Mouse (Mus musculus): ENCODE data around the gene Tuba3a. TPM values are rescaled to one million over a fixed set of nuclear protein-coding genes. Genes with fewer than 3 reads are reported as not detected.

Tuba3a gene
- total and polyA plus RNA-seq, 3 experiments: not detected

GRCm38 (mm10) chr6:125300982-125301381, 15.1 kb upstream of the Tuba3a start:
- in situ Hi-C loops (cut with MboI; ENCODE audit: low pct_ligation_motif_present, low pct_unique_long_range_greater_than_20kb, low sequenced_read_pairs) (no loop called here), dilution Hi-C loops (cut with MboI; ENCODE audit: extremely low pct_ligation_motif_present, extremely low pct_unique_long_range_greater_than_20kb, low sequenced_read_pairs) (no loop called here)
- Histone ChIP-seq H3K79me2 (replicated peaks; ENCODE audit: control insufficient read depth, extremely low read depth, insufficient read depth, poor library complexity, severe bottlenecking) (no peaks in the 10 kb centered on the region), H3K4me1 (ENCODE audit: control insufficient read depth in 1 of 2, insufficient read depth in 2 of 2) (no peaks in the 10 kb centered on the region), H3K27ac (ENCODE audit: insufficient read depth, low read depth) (no peak overlapping the region), H3K36me3 (replicated peaks in 1 of 2; ENCODE audit: control insufficient read depth in 1 of 2, insufficient read depth in 1 of 2, low read length in 1 of 2) (no peaks in the 10 kb centered on the region), H3K9ac (ENCODE audit: insufficient read depth, low read depth) (no peak overlapping the region), H3K27me3 (replicated peaks) (peaks cover 70% of the 10 kb centered on the region), H3K4me3 (replicated peaks in 1 of 3; ENCODE audit: low read depth in 2 of 3, low read length in 2 of 3, poor library complexity in 1 of 3) (no peak overlapping the region), H3K9me3 (replicated peaks; ENCODE audit: low read length) (peaks cover 10% of the 10 kb centered on the region), H3K4me2 (ENCODE audit: insufficient read depth, low read depth, poor library complexity, severe bottlenecking) (no peak overlapping the region)
- DNase-seq (ENCODE audit: extremely low read depth): no peak
- TF ChIP-seq MAFK (IDR thresholded peaks at IDR 0.05; ENCODE audit: insufficient replicate concordance, low read length): no peak
- no peak for TF ChIP-seq USF2 (conservative IDR thresholded peaks at IDR 0.05; ENCODE audit: low read depth, low read length)
- no peak for TF ChIP-seq CTCF (conservative IDR thresholded peaks at IDR 0.05 in 1 of 2, IDR thresholded peaks at IDR 0.05 in 1 of 2; ENCODE audit: low read depth in 2 of 2, low read length in 2 of 2)
- no peak for TF ChIP-seq RAD21 (IDR thresholded peaks at IDR 0.05; ENCODE audit: low read depth, low read length)
- no peak for TF ChIP-seq BHLHE40 (IDR thresholded peaks at IDR 0.05; ENCODE audit: low read depth, low read length)
- TF ChIP-seq PAX5 (IDR thresholded peaks at IDR 0.05; ENCODE audit: low read length): no peak
- no peak for TF ChIP-seq ZNF384 (IDR thresholded peaks at IDR 0.05; ENCODE audit: low read depth, low read length)
- no peak for TF ChIP-seq RCOR1 (conservative IDR thresholded peaks at IDR 0.05; ENCODE audit: low read depth, low read length)
- no peak for TF ChIP-seq ZC3H11A (IDR thresholded peaks at IDR 0.05; ENCODE audit: low read depth, low read length)
- TF ChIP-seq IRF4 (IDR thresholded peaks at IDR 0.05; ENCODE audit: low read depth, low read length): no peak
- TF ChIP-seq NRF1 (IDR thresholded peaks at IDR 0.05; ENCODE audit: low read depth, low read length): no peak
- TF ChIP-seq TBP (conservative IDR thresholded peaks at IDR 0.05; ENCODE audit: low read depth, low read length): no peak
- no peak for TF ChIP-seq HCFC1 (IDR thresholded peaks at IDR 0.05; ENCODE audit: low read depth, low read length)
- TF ChIP-seq KAT2A (IDR thresholded peaks at IDR 0.05; ENCODE audit: insufficient replicate concordance, low read length): no peak
- TF ChIP-seq MYC (IDR thresholded peaks at IDR 0.05; ENCODE audit: low read depth, low read length): no peak
- no peak for TF ChIP-seq MEF2A (IDR thresholded peaks at IDR 0.05; ENCODE audit: borderline replicate concordance, low read depth, low read length)
- TF ChIP-seq TCF12 (IDR thresholded peaks at IDR 0.05; ENCODE audit: low read depth, low read length): no peak
- TF ChIP-seq JUND (conservative IDR thresholded peaks at IDR 0.05; ENCODE audit: low read depth, low read length): no peak
- TF ChIP-seq MXI1 (IDR thresholded peaks at IDR 0.05; ENCODE audit: low read depth, low read length): no peak
- no peak for TF ChIP-seq SIN3A (IDR thresholded peaks at IDR 0.05; ENCODE audit: low read length)

DNA sequence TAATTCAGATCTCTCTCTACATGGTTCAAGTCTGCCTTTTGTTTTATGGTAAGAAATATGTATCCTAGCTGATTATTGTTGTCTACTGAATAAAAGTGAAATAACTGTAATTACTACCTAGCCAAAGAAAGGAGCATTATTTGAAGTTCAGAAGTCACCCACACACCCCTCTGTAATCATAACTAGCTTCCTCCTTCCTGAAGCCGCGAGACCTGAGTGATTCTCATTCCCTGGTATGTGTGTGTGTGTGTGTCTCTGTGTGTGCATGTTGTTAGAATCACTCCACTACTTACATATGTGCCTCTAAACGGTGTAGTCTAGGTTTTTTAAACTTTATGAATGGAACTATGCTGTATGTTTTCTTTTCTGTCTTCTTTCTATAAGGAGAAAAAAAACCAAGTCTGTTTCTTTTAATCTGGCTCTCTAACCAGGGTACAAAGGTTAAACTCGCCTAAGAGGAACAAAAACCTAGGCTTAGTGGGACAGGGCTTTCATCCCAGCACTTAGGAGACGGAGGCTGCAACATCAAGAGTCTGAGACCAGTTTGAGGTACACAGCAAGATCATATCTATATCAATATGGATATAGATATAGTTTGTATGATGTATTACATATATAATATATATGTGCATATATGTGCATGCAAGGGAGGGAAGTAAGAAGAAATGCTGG, 11.4 kb upstream of the Tuba3a start:
- H3K4me1 ChIP-seq (ENCODE audit: control insufficient read depth in 1 of 2, insufficient read depth in 2 of 2): no peaks in the 10 kb centered on the region
- no peak for DNase-seq (ENCODE audit: extremely low read depth)
- dilution Hi-C loops (cut with MboI; ENCODE audit: extremely low pct_ligation_motif_present, extremely low pct_unique_long_range_greater_than_20kb, low sequenced_read_pairs) (no loop called here), in situ Hi-C loops (cut with MboI; ENCODE audit: low pct_ligation_motif_present, low pct_unique_long_range_greater_than_20kb, low sequenced_read_pairs) (no loop called here)
- H3K4me2 ChIP-seq (ENCODE audit: insufficient read depth, low read depth, poor library complexity, severe bottlenecking): no peak overlapping the region
- H3K27ac ChIP-seq (ENCODE audit: insufficient read depth, low read depth): no peak overlapping the region
- H3K4me3 ChIP-seq (replicated peaks in 1 of 3; ENCODE audit: low read depth in 2 of 3, low read length in 2 of 3, poor library complexity in 1 of 3): no peak overlapping the region
- no peak for TF ChIP-seq RAD21 (IDR thresholded peaks at IDR 0.05; ENCODE audit: low read depth, low read length)
- no peak for TF ChIP-seq POLR2AphosphoS2 (IDR thresholded peaks at IDR 0.05; ENCODE audit: low read depth, low read length)
- no peak for TF ChIP-seq TCF12 (IDR thresholded peaks at IDR 0.05; ENCODE audit: low read depth, low read length)
- no peak for TF ChIP-seq SIN3A (IDR thresholded peaks at IDR 0.05; ENCODE audit: low read length)
- TF ChIP-seq CTCF (conservative IDR thresholded peaks at IDR 0.05 in 1 of 2, IDR thresholded peaks at IDR 0.05 in 1 of 2; ENCODE audit: low read depth in 2 of 2, low read length in 2 of 2): no peak
- TF ChIP-seq ZC3H11A (IDR thresholded peaks at IDR 0.05; ENCODE audit: low read depth, low read length): no peak
- no peak for TF ChIP-seq E2F4 (IDR thresholded peaks at IDR 0.05; ENCODE audit: insufficient replicate concordance, low read depth, low read length)
- TF ChIP-seq USF1 (IDR thresholded peaks at IDR 0.05; ENCODE audit: low read depth, low read length): no peak
- no peak for TF ChIP-seq ZKSCAN1 (IDR thresholded peaks at IDR 0.05; ENCODE audit: borderline replicate concordance, low read depth, low read length)
- no peak for TF ChIP-seq ETS1 (conservative IDR thresholded peaks at IDR 0.05; ENCODE audit: low read depth, low read length)
- TF ChIP-seq POLR2A (IDR thresholded peaks at IDR 0.05; ENCODE audit: low read depth, low read length): no peak
- TF ChIP-seq MEF2A (IDR thresholded peaks at IDR 0.05; ENCODE audit: borderline replicate concordance, low read depth, low read length): no peak
- TF ChIP-seq SMC3 (IDR thresholded peaks at IDR 0.05; ENCODE audit: low read depth, low read length): no peak
- H3K9ac ChIP-seq (ENCODE audit: insufficient read depth, low read depth): no peak overlapping the region
- H3K79me2 ChIP-seq (replicated peaks; ENCODE audit: control insufficient read depth, extremely low read depth, insufficient read depth, poor library complexity, severe bottlenecking): no peaks in the 10 kb centered on the region
- peaks cover 79% of the 10 kb centered on the region for H3K27me3 ChIP-seq (replicated peaks)
- no peaks in the 10 kb centered on the region for H3K36me3 ChIP-seq (replicated peaks in 1 of 2; ENCODE audit: control insufficient read depth in 1 of 2, insufficient read depth in 1 of 2, low read length in 1 of 2)
- H3K9me3 ChIP-seq (replicated peaks; ENCODE audit: low read length): peaks cover 15% of the 10 kb centered on the region

Data from CH12.LX (cell line).